Mouse (Mus musculus) heart, postnatal 0 days (tissue): ENCODE measurements around the gene Maml3.

Source experiments
- CTCF ChIP-seq: IDR thresholded peaks from 2 replicates; pipeline ENCODE4 v1.5.1; 2016; ENCODE audit warnings: antibody characterized with exemption, control low read depth, low read depth
- EP300 ChIP-seq: IDR thresholded peaks from 2 replicates; pipeline ENCODE4 v1.6.1; 2016; ENCODE audit warnings: antibody characterized with exemption, low read depth

DNA sequence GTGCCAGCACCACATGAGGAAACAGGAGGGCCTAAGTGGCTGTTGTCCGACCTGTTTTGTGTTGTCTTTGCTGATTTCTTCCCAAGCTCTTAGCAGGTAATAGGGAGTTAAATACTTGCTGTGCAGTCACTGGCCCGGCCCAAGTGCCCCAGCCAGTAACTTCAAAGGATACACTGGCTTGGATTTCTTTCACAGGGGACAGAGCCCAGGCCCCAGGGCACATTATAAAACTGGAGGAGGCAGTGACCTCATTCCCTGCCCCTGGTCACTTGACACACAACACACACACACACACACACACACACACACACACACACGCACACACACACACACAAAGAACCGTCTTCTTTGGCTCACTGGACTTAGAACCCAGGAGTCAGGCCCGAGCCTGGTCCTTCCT, 67.6 kb downstream of the Maml3 start:
- TF ChIP-seq CTCF: no peak
- no peak for TF ChIP-seq EP300
